Mouse (Mus musculus): ENCODE measurements around the gene Zdhhc7. TPM values are rescaled to one million over a fixed set of nuclear protein-coding genes. Genes with fewer than 3 reads are reported as not detected.
A peak's percentile ranks its signal among the peaks of the same experiment; 100 is the strongest.

The Zdhhc7 gene
- polyA plus RNA-seq, 1 experiment from 2014 or later, result 28.3 TPM

- Histone ChIP-seq H3K4me3 (no peak overlapping the region; the same call in 1 of the 2 replicates), H3K36me3 (replicated peaks) (no peaks in the 10 kb centered on the region), H3K9me3 (0 out of 2 replicates have a peak, but pooled peaks cover 4% of the 10 kb centered on the region), H3K27me3 (ENCODE audit: poor library complexity, severe bottlenecking) (peaks cover 42% of the 10 kb centered on the region), H3K27ac (0 out of 2 replicates have a peak overlapping the region, but pooled peaks have one; percentile 82), H3K4me1 (peaks cover 33% of the 10 kb centered on the region)
- DNase-seq (ENCODE audit: extremely low spot score, low spot score), result no peak
- 86% methylated on average over 5 of the region's 5 CpGs for WGBS
These were observed 11.3 kb upstream of the Zdhhc7 start for GRCm38 (mm10) chr8:120112535-120112934.

DNA sequence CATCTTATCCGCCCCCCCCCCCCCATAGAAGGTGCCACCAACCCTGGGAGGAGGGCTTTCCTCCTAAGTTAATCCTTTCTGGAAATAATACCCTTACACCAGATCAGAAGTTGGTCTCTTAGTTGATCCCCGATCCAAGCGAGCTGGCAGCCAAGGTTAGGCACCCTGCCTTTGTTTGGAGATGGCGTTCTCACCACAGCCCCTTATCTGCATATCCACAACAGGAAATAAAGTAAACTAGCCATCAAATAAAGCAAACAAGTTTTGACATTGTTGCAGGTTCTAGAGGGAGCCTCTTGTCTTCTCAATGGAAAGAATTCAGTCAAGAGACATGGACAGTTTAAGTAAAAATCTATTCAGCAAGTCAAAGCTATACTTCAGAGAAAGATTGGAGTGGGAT is 10.1 kb upstream of the Zdhhc7 start:
- Histone ChIP-seq H3K4me3 (no peak overlapping the region), H3K4me1 (peaks cover 33% of the 10 kb centered on the region), H3K9me3 (0 out of 2 replicates have a peak, but pooled peaks cover 4% of the 10 kb centered on the region), H3K27me3 (ENCODE audit: poor library complexity, severe bottlenecking) (peaks cover 30% of the 10 kb centered on the region), H3K27ac (no peak overlapping the region), H3K36me3 (replicated peaks) (no peaks in the 10 kb centered on the region)
- WGBS, result 64% methylated on average over 4 of the region's 4 CpGs
- DNase-seq (ENCODE audit: extremely low spot score, low spot score), result no peak

- Histone ChIP-seq H3K4me3 (no peak overlapping the region), H3K27ac (no peak overlapping the region), H3K4me1 (peaks cover 33% of the 10 kb centered on the region), H3K9me3 (0 out of 2 replicates have a peak, but pooled peaks cover 1% of the 10 kb centered on the region), H3K36me3 (replicated peaks) (no peaks in the 10 kb centered on the region), H3K27me3 (ENCODE audit: poor library complexity, severe bottlenecking) (peaks cover 26% of the 10 kb centered on the region)
- no peak for DNase-seq (ENCODE audit: extremely low spot score, low spot score)
- WGBS, result 85% methylated on average over 4 of the region's 4 CpGs
These were observed 9.7 kb upstream of the Zdhhc7 start for GRCm38 (mm10) chr8:120110966-120111365.

DNA sequence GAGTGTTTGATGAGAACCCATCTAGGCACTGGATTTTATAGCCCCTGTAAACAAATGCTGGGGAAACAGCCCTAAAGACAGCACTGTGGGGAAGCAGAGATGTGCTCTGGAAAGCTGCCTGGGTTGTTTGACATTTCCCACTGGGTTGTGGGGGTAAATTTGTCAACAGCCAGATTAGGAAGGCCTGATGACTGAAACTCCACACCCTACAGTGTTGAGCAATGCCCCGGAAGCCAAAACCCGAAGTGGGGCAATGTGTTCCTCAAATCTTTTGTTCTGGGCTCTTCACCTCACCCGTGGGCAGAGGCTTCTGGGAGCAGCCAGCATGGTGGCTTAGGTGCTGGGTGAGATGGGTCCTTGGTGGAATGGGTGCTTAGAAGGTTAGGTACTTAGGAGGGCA is 7.9 kb upstream of the Zdhhc7 start:
- Histone ChIP-seq H3K27me3 (ENCODE audit: poor library complexity, severe bottlenecking) (peaks cover 8% of the 10 kb centered on the region), H3K4me3 (no peak overlapping the region), H3K36me3 (replicated peaks) (0 out of 2 replicates have a peak, but pooled peaks cover 2% of the 10 kb centered on the region), H3K27ac (no peak overlapping the region), H3K9me3 (no peaks in the 10 kb centered on the region), H3K4me1 (peaks cover 22% of the 10 kb centered on the region)
- 61% methylated on average over 3 of the region's 3 CpGs for WGBS
- no peak for DNase-seq (ENCODE audit: extremely low spot score, low spot score)

GRCm38 (mm10) chr8:120104721-120105272 is 3.5 kb upstream of the Zdhhc7 start:
- H3K4me1 ChIP-seq, result peaks cover 27% of the 10 kb centered on the region
- DNase-seq (ENCODE audit: extremely low spot score, low spot score), result no peak
- no peaks in the 10 kb centered on the region for H3K9me3 ChIP-seq
- H3K4me3 ChIP-seq, result no peak overlapping the region
- H3K27ac ChIP-seq, result no peak overlapping the region
- 70% methylated on average over 9 of the region's 9 CpGs for WGBS
- H3K27me3 ChIP-seq (ENCODE audit: poor library complexity, severe bottlenecking), result no peaks in the 10 kb centered on the region
- 0 out of 2 replicates have a peak, but pooled peaks cover 2% of the 10 kb centered on the region for H3K36me3 ChIP-seq (replicated peaks)

DNA sequence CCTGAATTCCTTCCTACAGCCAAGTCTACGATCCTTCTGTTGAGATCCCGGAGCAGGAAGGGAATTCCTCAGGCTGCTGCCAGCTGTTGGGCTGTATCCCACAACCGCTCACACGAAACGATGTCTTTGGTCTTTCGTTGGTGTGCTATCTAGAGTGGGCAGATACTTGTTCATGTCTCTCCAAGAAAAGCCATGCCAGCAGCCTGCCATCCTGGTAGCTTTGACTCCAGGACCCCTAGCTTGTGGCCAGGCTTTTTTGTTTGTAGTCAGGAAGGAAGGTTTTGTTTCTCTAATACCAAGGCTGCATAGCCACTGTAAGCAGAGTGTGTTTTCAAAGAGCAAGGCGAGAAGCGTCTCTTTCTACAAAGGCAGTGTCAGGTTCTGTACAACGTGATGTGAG is 2.6 kb upstream of the Zdhhc7 start:
- no peak for DNase-seq (ENCODE audit: extremely low spot score, low spot score)
- no peaks in the 10 kb centered on the region for H3K27me3 ChIP-seq (ENCODE audit: poor library complexity, severe bottlenecking)
- 0 out of 2 replicates have a peak, but pooled peaks cover 2% of the 10 kb centered on the region for H3K36me3 ChIP-seq (replicated peaks)
- no peak overlapping the region for H3K27ac ChIP-seq
- no peak overlapping the region for H3K4me3 ChIP-seq
- no peaks in the 10 kb centered on the region for H3K9me3 ChIP-seq
- 94% methylated on average over 9 of the region's 9 CpGs for WGBS
- peaks cover 32% of the 10 kb centered on the region for H3K4me1 ChIP-seq

- no peaks in the 10 kb centered on the region for H3K9me3 ChIP-seq
- peak overlapping the region; percentile 92 for H3K27ac ChIP-seq
- H3K36me3 ChIP-seq (replicated peaks), result peaks cover 6% of the 10 kb centered on the region; the same call in 1 of the 2 replicates
- no peak for DNase-seq (ENCODE audit: extremely low spot score, low spot score)
- peaks cover 38% of the 10 kb centered on the region for H3K4me1 ChIP-seq
- H3K4me3 ChIP-seq, result peak overlapping the region; percentile 97
- WGBS, result 9% methylated on average over 20 of the region's 25 CpGs
- no peaks in the 10 kb centered on the region for H3K27me3 ChIP-seq (ENCODE audit: poor library complexity, severe bottlenecking)
These were observed 754 bp downstream of the Zdhhc7 start for GRCm38 (mm10) chr8:120100388-120101067.

DNA sequence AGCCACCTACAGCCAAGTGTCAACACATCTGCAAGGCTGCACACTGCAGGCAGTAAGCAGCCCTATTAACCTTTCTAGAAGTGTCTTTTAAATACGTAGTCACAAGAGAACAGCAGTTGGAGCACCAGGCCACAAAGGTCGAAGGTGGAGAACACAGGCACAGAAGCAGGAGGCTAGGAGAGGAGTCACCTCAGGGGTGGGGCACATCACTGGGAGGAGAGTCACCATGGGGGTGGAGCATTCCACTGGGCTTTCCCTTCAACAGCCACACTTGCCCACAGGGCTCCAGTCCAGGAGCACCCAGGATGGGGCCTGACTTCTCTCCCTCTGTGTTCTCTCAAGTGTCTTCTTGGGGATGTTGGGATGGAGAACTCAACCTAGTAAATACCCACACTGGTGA is 4.8 kb downstream of the Zdhhc7 start:
- Histone ChIP-seq H3K4me1 (peaks cover 23% of the 10 kb centered on the region), H3K9me3 (no peaks in the 10 kb centered on the region; the same call in 1 of the 2 replicates), H3K4me3 (no peak overlapping the region), H3K27ac (no peak overlapping the region), H3K36me3 (replicated peaks) (peaks cover 39% of the 10 kb centered on the region), H3K27me3 (ENCODE audit: poor library complexity, severe bottlenecking) (no peaks in the 10 kb centered on the region)
- DNase-seq (ENCODE audit: extremely low spot score, low spot score), result no peak
- WGBS, result 74% methylated on average over 2 of the region's 2 CpGs

DNA sequence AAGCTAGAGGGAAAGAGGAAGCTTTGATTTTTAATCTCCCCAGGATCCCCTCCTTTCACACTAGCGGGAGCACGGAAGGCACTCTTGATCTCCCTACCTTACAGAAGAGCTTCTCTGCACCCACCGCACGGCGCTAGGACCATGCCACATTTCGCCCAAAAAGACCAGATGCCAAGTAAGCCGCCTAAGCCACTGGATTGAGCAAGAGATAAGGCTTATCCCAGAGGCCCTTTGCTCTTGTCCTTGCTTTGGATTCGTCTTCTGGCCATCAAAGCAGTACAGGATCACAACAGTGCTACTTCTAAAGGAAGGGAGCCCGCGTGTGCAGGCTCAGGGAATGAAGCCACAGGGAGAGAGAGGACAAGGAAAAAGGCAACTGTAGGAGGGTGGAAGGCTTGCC is 6.5 kb downstream of the Zdhhc7 start:
- Histone ChIP-seq H3K9me3 (no peaks in the 10 kb centered on the region; the same call in 1 of the 2 replicates), H3K4me1 (peaks cover 11% of the 10 kb centered on the region), H3K4me3 (no peak overlapping the region), H3K36me3 (replicated peaks) (peaks cover 56% of the 10 kb centered on the region), H3K27ac (no peak overlapping the region), H3K27me3 (ENCODE audit: poor library complexity, severe bottlenecking) (no peaks in the 10 kb centered on the region)
- WGBS, result 89% methylated on average over 10 of the region's 10 CpGs
- DNase-seq (ENCODE audit: extremely low spot score, low spot score), result no peak

GRCm38 (mm10) chr8:120093103-120093502 is 8.2 kb downstream of the Zdhhc7 start:
- peaks cover 6% of the 10 kb centered on the region; the same call in 1 of the 2 replicates for H3K4me1 ChIP-seq
- no peak overlapping the region for H3K27ac ChIP-seq
- H3K9me3 ChIP-seq, result no peaks in the 10 kb centered on the region; the same call in 1 of the 2 replicates
- no peak overlapping the region for H3K4me3 ChIP-seq
- no peak for DNase-seq (ENCODE audit: extremely low spot score, low spot score)
- H3K27me3 ChIP-seq (ENCODE audit: poor library complexity, severe bottlenecking), result no peaks in the 10 kb centered on the region
- 86% methylated on average over 3 of the region's 3 CpGs for WGBS
- H3K36me3 ChIP-seq (replicated peaks), result peaks cover 62% of the 10 kb centered on the region

DNA sequence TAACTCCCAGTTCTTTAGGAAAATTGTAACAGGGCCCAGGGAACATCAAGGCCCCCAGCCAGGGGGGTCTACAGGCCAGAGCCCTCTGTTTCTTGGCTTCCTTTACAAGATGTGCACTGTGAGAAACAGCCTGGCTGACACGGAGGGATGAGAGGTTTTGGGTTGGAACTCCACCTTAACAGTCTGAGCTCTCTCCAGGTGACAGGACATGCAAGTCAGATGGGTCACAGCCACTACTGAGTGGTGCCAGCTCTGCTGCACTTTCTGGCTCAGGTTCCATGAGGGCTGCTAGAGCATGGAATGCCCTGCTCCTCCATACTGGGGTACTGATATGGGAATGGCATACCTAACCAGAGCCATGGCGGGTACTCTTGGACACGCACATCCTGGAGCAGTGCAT is 10.2 kb downstream of the Zdhhc7 start:
- peaks cover 81% of the 10 kb centered on the region for H3K36me3 ChIP-seq (replicated peaks)
- 96% methylated on average over 3 of the region's 3 CpGs for WGBS

DNA sequence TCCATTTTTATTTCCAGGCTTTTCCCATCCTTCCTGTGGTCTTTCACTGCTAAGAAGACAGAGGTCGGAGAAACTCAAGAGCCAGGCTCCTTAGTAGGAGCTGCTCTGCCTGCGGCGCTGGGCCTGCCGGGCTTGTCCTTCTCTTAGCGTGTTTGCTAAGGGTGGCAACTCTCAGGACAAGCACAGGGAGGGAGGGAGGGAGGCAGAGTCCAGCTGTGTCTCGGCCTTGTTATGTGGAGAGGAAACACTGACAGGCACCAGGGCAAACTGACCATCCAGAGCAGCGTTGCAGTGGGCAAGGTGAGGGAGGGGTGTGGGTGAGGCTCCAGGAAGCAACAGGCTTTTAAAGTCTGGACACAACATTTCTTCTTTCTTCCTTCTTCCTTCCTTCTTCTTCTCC is 11.8 kb downstream of the Zdhhc7 start:
- Histone ChIP-seq H3K27ac (no peak overlapping the region), H3K4me3 (no peak overlapping the region), H3K36me3 (replicated peaks) (peaks cover 91% of the 10 kb centered on the region), H3K27me3 (ENCODE audit: poor library complexity, severe bottlenecking) (no peaks in the 10 kb centered on the region), H3K4me1 (no peaks in the 10 kb centered on the region), H3K9me3 (no peaks in the 10 kb centered on the region; the same call in 1 of the 2 replicates)
- 88% methylated on average over 7 of the region's 7 CpGs for WGBS
- no peak for DNase-seq (ENCODE audit: extremely low spot score, low spot score)

More for the DNA sequence above, 10.2 kb downstream of the Zdhhc7 start:
- no peaks in the 10 kb centered on the region for H3K27me3 ChIP-seq (ENCODE audit: poor library complexity, severe bottlenecking)
- no peaks in the 10 kb centered on the region; the same call in 1 of the 2 replicates for H3K9me3 ChIP-seq
- no peaks in the 10 kb centered on the region for H3K4me1 ChIP-seq
- H3K27ac ChIP-seq, result no peak overlapping the region
- DNase-seq (ENCODE audit: extremely low spot score, low spot score), result no peak
- no peak overlapping the region for H3K4me3 ChIP-seq

- Histone ChIP-seq H3K36me3 (replicated peaks) (peaks cover 80% of the 10 kb centered on the region), H3K4me1 (no peaks in the 10 kb centered on the region)
- WGBS, result 93% methylated on average over 8 of the region's 8 CpGs
These were observed 16.5 kb downstream of the Zdhhc7 start for GRCm38 (mm10) chr8:120084783-120085182.

More at GRCm38 (mm10) chr8:120084783-120085182, 16.5 kb downstream of the Zdhhc7 start:
- no peak overlapping the region for H3K4me3 ChIP-seq
- no peaks in the 10 kb centered on the region for H3K27me3 ChIP-seq (ENCODE audit: poor library complexity, severe bottlenecking)
- no peaks in the 10 kb centered on the region for H3K9me3 ChIP-seq
- no peak for DNase-seq (ENCODE audit: extremely low spot score, low spot score)
- H3K27ac ChIP-seq, result no peak overlapping the region
